Mouse (Mus musculus): ENCODE measurements around the gene Ube2r2.

The Ube2r2 gene

GRCm38 (mm10) chr4:41179825-41180725 is 44.5 kb downstream of the Ube2r2 start:
- DNase-seq (ENCODE audit: low read depth), result no peak

- DNase-seq (ENCODE audit: low read depth), result no peak
These were observed 54.3 kb downstream of the Ube2r2 start for GRCm38 (mm10) chr4:41189809-41190208.

- no peak for DNase-seq (ENCODE audit: low read depth)
These were observed 57.3 kb downstream of the Ube2r2 start for GRCm38 (mm10) chr4:41192544-41193512.

GRCm38 (mm10) chr4:41195328-41195727 is 59.8 kb downstream of the Ube2r2 start:
- DNase-seq (ENCODE audit: low read depth), result no peak

- DNase-seq (ENCODE audit: low read depth), result no peak
These were observed 61.5 kb downstream of the Ube2r2 start for GRCm38 (mm10) chr4:41196861-41197610.

- DNase-seq (ENCODE audit: low read depth), result no peak
These were observed 66.6 kb downstream of the Ube2r2 start for GRCm38 (mm10) chr4:41202135-41202534.

GRCm38 (mm10) chr4:41205751-41206150 is 70.2 kb downstream of the Ube2r2 start:
- no peak for DNase-seq (ENCODE audit: low read depth)

- no peak for DNase-seq (ENCODE audit: low read depth)
These were observed 72.5 kb downstream of the Ube2r2 start for GRCm38 (mm10) chr4:41208050-41208449.

GRCm38 (mm10) chr4:41225412-41225811 is 89.9 kb downstream of the Ube2r2 start:
- peak; percentile 55 for DNase-seq (ENCODE audit: low read depth)

GRCm38 (mm10) chr4:41226351-41226750 is 90.8 kb downstream of the Ube2r2 start:
- peak; percentile 67 for DNase-seq (ENCODE audit: low read depth)

- DNase-seq (ENCODE audit: low read depth), result no peak
These were observed 100.1 kb downstream of the Ube2r2 start for GRCm38 (mm10) chr4:41235621-41236020.

GRCm38 (mm10) chr4:41240916-41241315 is 105.4 kb downstream of the Ube2r2 start:
- peak; percentile 21 for DNase-seq (ENCODE audit: low read depth)
